Mouse (Mus musculus) Muller cell, postnatal 12 days (primary cell): ENCODE data around the gene Exoc3l2.

ENCODE experiments used
- DNase-seq: peaks from one replicate; pipeline ENCODE4 v3.0.0-alpha.2; 2015; ENCODE audit errors: inconsistent ontology term

Gene Exoc3l2

DNA sequence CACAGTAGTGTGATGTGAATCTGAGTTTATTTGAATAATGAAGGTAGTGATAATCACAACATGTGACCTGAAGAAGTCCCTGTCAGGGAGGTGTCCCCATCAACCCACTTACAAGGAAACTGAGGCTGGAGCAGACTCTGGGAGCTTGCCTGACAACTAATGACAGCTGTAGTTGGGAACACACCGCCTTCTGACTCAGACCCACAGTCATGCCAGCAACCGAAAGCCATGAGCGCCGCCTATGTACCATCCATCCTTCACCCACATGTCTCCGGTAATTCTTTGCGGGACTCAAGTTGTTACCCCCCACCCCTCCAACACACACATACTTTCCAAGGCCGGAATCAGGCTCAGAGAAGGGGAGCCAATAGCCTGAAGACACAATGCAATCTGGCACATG, 6.5 kb upstream of the Exoc3l2 start:
- no peak for DNase-seq

DNA sequence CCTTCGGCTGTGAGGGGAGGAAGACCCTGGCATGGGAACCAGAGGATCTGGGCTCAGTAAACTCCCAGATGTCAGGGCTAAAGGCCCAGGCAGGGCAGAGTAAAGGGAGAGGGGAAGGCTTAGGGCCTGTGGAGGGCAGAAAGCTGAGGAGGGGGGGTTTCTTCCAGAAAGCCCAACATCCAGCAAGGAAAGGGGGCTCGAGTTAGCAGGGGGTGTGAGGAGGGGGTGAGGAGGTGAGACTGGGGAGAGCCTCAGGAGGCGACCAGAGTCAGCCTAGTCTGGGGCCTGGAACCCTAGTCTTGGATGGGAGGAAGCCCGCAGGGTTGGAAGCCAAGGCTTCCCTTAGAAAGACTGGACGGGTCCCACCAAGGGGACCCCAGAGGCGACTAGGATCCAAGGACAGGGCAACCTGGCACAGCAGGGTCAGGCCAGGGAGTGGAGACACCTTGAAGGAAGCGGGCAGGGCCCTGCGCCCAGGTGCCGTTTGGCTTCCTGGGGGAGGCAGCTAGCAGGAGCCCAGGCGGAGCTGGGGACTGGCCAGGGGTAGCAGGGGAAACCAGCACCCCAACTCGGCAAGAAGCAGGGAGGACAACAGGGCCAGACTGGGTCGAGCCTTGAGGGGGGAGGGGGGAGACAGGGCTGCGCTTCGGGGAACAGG, 5.6 kb upstream of the Exoc3l2 start:
- no peak for DNase-seq

DNA sequence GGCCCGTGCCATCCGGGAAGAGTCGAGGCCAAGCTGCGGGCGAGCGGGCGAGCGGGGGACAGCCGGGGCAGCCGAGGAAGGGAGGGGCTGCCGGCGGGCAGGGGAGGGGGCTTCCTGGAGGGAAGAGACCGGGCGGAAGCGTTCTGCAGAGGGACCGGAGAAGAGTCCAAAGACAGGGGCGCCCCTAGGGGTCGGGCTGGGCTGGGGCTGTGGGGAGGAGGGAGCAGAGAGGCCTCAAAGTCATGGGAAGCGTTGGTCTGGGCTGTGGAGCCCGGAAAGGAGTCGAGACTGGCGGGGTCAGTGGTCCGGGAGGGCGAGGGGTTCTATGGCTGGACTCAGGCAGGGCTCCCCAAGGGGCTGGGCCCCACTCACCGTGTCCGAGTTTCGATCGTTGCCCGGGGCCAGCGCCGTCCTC, 5.1 kb upstream of the Exoc3l2 start:
- DNase-seq, result peak; percentile 79

DNA sequence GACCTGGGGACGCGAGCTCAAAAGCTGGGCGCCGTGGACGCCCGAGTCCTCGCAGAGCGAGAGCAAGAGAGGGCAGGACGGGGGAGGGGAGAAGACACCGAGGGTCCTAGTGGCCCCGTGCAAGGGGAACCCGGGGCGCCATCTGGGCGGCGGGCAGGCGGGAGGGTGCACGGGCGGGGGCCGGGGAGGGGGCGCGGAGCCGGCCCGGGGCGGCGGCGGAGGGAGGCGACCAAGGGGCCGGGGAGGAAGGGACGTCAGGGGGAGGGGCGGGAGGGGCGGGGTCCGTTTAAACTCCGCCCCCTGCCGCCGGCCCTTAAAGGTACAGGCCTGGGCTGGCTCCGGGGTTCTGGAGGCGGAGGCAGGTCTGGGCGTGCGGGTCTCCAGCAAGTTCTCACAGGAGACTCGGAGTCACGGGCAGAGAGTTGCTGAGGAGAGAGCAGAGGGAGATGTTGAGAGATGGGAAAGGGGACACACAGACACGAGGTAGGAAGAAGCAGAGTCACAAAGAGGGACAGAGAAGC, 4.5 kb upstream of the Exoc3l2 start, which contains the start of gene Mark4:
Gene Mark4 (minus strand): TSS at position 231 of the 521 bp plus-strand sequence.
- DNase-seq, result peak; percentile 92

DNA sequence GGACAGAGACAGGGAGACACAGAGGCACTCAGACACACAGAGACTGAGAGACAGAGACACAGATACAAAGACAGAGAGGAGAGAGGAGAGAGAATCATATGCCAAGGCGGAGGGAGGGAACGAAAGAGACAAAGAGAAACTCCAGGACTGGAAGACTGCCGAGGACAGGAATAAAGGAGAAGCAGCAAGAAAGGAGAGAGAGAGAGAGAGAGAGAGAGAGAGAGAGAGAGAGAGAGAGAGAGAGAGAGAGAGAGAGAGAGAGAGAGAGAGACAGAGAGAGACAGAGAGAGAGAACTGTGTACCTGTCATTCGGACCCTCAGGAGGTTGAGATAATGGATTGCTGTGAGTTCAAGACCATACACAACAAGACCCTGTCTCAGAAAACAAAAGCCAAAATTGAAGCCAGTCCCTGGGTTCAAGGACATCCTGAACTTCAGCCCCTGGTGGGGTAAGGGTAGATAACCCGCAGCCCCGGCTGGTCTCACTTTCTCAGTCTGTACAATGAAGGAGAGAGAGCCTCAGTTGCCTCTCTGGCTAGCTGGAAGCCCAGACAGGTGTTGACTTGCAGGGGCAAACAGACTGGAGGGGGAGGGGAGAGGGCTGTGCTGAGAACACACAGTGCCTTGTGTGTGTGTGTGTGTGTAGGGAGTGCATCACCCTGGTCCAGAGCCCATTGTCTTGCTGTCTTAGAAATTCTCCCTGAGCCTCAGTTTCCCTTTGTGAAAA, 3.8 kb upstream of the Exoc3l2 start:
- DNase-seq, result no peak

DNA sequence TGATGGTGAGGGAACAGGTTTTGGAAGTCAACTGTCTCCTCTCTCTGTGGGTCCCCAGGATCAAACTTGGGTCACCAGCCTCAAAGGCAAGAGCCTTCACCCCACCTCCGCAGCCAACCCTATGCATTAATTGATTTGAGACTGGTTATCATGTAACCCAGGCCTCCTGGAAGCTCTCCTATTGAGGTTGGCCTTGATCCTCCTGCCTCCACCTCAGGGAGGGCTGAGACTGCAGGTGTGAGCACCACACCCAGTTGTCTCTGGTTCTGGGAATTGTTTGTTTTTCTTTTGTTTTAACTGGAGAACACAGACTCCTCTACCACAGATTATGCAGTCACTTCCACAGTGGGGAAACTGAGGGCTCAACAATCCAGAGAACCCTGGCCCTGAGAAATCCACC, 2.6 kb upstream of the Exoc3l2 start:
- no peak for DNase-seq

DNA sequence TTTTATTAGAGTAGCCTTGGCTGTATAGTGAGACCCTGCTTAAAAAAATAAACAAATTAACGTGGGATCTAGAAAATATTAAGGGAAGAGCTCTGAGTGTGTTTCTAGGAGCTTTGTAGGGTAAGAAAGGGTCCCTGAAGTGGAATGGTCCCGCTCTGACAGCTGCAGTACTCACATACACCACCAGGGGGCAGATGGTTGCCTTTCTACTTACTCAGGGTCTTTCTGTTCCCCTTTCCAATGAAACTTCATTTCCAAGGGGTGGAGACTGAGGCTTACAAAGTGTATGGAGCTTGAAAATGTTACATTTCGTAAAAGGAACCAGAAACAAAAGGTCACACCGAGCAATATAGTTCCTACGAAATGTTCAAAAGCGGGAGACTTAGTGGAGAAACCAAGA, 1.6 kb upstream of the Exoc3l2 start:
- DNase-seq, result peak; percentile 67

DNA sequence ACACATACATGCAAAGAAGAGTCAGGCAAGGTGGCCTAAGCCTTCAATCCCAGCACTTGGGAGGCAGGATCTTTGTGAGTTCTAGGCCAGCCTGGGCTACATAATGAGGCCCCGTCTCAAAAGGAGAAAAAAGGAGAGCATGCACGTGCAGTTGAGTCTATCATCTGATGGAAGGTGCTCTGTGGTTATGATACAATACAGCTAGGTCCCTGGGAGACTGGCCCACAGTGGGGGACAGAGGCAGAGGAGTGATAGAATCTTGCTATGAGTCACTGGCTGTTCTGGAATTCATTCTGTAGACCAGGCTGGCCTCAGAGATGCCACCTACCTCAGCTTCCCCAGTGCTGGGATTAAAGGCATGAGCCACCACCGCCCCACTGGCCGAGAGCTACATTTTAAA, 688 bp upstream of the Exoc3l2 start:
- DNase-seq, result no peak

DNA sequence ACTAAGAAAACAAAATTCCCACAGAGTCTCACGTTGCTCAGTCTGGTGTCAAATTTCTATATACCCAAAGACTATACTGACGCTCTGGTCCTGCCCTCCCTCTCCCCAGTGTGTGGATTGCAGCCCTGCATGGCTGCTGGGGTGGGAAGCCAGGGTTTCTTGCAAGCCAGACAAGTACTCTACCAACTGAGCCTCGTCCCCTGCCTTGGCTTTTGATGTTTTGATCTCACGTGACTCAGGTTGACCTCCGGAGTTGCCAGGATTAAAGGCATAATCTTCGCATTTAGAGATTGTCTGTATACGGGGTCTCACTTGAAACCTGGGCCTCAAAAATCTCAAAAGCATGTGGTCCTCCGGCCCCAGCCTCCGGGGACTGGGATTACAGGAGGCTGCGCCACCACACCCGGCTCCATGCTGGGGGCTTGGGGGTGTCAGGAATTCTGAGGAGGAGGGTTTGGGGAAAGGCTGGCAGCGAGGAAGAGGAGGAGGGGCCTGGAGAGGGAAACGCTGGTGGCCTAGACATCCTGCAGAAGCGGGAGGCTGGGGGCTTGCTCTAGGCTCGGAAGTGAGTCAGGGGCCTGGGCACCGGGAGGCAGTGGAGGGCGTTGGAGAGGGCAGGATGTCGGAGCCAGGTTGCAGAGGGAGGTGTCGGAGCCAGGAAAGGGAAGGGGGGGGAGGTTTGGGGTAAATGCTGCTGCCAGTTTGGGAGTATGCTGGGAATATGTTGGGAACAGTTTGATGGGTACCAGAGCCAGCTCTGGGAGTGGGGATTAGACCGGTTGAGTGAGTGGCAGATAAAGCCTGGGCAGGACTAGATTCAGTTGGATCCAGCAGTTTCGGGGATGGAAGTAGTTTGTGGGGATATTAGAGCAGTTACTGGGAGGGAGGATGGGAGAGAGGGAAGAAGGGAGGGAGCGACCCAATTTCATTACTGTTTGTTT, 1.5 kb downstream of the Exoc3l2 start:
- DNase-seq, result no peak

DNA sequence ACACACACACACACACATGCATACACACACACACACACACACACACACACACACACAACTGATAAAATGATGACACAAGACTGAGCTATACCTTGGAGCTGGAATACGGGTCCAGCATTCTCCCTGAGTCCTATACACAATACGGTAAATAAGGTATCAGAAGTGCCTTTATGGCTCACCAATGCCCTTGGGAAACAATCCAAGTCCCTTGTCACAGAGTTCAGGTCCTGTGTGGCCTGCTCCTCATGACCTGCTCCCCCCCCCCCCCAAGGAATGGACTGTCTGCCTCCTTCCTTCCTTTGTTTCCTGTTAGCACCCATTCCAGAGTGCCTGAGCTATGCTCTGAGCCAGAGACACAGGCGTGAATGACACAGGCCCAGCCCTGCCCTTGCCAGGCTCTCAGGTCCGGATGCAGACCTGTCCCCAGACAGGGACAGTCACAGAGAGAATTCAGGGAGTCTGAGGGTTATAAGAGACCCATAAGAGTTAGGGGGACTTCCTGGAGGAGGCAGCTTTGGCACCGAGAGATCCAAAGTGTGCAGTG, 3.5 kb downstream of the Exoc3l2 start:
- DNase-seq, result no peak

DNA sequence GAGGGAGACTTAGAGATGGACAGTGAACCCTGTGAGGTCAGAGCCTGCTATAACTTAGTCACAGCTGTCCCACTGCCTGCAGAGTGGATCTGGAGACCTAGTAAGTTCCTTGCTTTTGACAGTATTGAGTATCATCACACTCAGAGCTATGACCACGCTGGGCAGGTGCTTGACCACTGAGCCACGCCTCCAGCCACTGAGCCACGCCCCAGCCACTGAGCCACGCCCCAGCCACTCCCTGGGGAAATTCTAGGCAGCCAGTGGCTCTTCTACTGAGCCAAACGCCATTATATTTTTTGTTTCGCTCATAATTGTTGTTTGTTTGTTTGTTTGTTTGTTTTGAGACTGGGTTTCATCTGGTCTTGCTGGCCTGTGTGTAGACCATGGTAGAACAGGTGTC, 4.5 kb downstream of the Exoc3l2 start:
- DNase-seq, result no peak

DNA sequence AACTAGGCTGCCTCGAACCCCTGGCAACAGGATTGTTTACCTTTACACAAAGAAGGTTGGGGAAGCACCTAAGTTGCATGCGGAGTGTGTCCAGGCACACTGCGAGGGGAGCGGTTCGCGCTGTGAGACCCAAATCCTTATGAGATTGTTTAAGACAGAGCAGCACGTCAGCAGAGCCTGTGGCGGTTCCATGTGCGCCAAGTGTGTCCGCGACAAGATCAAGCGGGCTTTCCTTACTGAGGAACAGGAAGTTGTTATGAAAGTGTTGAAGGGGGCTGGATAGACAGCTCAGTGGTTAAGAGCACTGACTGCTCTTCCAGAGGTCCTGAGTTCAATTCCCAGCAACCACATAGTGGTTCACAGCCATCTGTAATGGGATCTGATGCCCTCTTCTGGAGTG, 5.1 kb downstream of the Exoc3l2 start:
- DNase-seq, result no peak

DNA sequence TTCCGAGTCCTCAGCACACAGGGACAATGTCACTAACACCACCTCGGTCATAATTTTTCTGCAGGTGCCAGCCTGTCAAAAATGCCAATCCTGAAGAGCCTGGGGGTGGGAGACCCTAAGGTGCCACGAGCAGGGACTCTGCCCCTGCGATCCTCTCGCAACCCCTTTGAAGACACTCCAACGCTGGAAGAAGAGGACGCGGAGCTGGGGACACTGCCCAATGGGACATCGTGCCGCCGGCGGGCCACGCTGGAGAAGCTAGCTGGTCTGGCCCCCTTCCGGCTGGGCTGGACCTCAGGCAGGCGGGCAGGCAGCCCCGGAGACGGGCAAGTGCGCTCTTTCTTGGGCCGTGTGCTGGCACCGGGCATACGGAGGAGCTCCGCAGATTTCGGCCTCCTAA, 6.3 kb downstream of the Exoc3l2 start:
- no peak for DNase-seq

DNA sequence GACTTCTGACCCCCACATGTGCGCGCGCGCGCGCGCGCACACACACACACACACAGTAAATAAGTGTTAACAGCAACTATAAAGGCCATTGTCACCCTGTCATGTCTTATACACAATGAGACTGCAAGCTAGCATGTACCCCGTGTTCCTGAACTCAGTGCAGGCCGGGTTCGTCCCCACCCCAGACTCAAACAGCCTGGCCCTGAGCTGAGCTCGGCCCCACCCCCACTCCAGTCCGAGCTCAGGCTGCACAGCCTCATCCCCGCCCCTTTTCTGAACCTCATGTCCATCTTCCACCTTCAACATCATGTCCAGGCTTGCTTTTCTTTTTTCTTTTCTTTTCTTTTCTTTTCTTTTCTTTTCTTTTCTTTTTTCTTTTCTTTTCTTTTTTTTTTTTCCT, 7.2 kb downstream of the Exoc3l2 start:
- DNase-seq, result no peak

DNA sequence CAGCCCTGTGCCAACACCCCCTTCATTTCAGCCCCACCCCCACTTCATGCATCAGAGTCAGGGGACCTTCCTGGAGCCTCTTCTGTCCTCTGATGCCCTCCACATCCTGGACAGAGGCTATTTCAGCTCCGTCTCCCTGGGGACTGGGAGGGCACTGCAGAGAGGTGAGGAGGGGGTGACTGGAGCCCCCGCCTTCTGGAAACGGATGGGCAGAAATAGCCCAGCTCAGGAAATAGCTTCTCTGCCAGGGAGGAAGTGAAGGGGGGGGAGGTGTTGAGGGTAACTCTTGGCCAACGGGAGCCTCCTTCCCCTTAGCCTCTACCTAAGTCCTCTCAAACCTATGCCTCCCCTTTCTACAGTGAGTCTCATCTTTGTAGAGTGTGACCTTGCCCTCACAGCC, 9.3 kb downstream of the Exoc3l2 start:
- DNase-seq, result no peak

DNA sequence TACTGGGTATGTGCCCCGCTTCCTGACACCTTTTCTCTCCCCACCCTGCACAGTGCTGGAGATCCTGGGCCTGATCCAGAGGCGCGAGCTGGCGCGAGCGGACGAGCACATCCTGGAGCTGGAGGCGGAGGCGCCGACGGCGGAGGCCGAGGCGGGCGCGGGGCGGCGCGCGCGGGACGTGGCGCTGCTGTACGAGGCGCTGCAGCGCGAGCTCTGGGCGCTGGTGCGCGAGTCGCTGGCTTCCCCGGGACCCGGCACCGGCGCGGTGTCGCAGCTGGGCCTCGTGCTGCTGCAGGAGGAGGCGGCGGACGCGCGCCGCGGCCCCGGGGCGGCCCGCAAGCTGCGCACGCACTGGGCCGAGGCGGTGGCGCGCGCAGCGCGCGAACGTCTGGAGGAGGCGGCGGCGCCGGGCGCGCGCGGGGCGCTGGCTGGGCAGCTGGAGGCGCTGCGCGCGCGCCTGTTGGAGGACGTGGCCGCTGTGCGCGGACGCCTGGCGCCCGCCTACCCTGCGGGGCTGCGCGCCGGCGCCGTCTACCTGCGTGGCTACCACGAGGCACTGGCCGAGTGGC, 10.8 kb downstream of the Exoc3l2 start:
- DNase-seq, result peak; percentile 81

DNA sequence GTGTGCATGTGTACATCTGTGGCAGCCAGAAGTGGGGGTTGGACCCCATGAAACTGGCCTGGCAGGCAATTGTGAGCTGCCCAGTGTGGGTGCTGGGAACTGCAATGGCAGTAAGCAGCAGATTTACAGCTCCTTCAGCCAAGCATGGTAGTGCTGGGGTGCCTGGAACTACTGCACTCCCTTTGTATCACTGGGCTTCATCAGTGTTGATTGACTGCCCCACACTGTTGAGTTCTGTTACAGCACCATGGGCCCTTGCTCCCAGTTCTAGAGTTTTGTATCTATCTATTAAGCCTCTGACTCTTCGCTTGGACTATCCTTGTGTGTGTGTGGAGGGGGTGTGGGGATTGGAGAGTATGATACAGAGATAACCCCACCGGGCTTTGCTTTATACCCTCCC, 14.0 kb downstream of the Exoc3l2 start:
- DNase-seq, result no peak

DNA sequence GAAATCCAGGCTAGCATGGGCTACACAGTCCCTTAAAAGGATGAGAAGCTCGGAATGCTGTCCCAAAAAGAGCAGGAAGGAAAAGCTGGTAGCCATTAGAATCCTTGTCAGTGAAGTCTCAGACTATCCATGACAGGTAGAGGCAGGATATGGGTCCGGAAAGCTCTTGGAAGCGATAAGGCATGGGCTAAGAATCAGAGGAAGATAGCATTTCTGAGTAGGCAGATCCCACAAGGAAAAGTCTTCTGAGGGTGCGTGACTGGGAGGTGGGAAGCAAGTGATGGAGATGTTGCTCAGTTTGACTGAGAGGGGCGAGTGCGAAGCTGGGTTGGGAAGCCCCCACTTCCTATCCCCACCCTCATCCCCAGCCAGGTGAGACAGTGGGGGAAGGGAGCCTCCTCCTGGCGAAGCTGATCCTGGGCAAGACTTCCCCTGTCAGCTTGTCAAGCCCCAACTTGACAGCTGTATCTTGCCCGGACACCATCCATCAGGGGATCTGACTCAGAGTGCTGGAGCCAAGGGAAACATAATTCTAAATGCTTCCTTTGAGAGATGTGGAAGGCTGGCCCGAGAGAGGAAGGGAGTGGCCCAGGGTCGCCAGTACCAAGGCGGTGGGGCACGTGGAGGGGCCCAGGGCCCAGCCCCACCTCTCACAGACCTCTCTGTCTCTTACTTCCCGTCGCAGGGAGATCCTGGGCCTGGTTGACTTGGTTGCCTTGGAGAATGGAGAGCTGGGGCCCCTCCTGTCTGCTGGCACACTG, 14.7 kb downstream of the Exoc3l2 start:
- DNase-seq, result no peak

DNA sequence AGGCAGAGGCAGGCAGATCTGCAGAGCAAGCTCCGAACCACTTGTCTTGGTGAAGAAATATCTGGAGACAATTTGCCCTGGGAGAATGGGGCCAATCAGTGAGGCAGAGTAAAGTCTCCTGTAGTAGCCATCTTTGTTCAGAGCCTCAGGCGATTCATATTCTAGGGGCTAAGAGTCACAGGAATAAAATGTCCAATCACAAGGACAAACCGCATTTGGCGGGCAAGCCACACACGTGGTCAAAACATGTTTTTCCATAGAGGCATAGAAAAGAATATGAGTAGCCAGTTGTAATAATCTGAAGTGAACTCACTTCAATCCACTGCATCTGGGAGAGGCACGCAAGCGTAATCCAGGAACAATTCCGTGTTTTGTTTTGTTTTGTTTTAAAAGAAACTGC, 20.1 kb downstream of the Exoc3l2 start:
- DNase-seq, result no peak

DNA sequence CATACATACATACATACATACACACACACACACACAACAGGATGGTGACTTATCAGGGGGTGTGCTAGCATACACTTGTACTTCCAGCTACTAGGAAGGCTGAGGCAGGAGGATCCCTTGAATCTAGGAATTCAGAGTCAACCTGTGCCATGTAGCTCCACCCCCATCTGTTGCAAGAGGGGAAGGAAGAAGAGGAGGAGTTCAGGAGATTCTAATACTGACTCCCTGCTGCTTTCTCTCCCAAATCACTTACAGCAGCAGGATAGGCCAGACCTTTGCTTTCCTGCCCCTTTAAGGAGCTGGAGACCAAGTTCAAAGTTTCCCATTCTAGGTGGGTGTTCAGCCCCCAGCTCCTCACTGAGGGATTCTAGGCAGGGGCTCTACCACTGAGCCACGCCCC, 22.4 kb downstream of the Exoc3l2 start:
- no peak for DNase-seq

DNA sequence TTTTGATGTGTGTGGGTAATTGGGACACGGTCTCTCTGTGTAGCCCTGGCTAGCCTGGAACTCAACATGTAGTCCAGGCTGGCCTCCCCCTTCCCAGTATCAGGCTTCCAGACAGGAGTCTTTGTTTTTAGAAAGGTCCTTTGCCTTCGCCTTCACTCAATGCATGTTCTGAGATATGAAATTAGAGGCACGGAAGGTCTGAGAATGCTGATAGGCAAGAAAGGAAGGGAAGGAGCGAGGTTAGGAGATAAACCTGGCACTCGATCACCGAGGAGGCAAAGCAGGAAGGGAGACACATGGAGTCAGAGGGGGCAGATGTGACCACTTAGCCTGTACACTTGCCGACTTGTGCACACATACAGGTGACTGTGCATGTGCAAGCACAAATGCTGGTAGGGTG, 23.4 kb downstream of the Exoc3l2 start:
- no peak for DNase-seq
